In genomic region chr4:149061432-149061718, GRCm38 (mm10) we compare ENCODE assay signal across 14 mouse cellular contexts.
"Had no signal": no experiment of that assay in that cellular context is flagged by ENCODE, and none has a peak within 500 bp of the region (broad histone marks: within the 10 kb centered on the region; RNA-seq: fewer than 3 reads in every experiment).

No protein-coding gene starts in this region.

- ATAC-seq: liver, postnatal 0 days had no signal

- H3K36me3 ChIP-seq: lung, embryonic 15.5 days; neural tube, embryonic 12.5 days had no signal

- DNase-seq: kidney, postnatal 4 days; liver; liver, embryonic 13.5 days; liver, postnatal 0 days; lung, postnatal 14 days; right cerebral cortex, adult 18-20 months; right cerebral cortex, postnatal 25 days; thymus, postnatal 36 days had no signal

- H3K27ac ChIP-seq: kidney, postnatal 0 days; layer of hippocampus, adult 2 months; limb, embryonic 12.5 days; liver, embryonic 13.5 days; lung, embryonic 15.5 days; neural tube, embryonic 12.5 days had no signal

- H3K27me3 ChIP-seq: liver, embryonic 13.5 days; lung, embryonic 15.5 days; neural tube, embryonic 12.5 days had no signal

- H3K9me3 ChIP-seq: limb, embryonic 12.5 days; liver, embryonic 13.5 days; lung, embryonic 15.5 days; neural tube, embryonic 12.5 days had no signal

- H3K4me3 ChIP-seq: layer of hippocampus, adult 2 months; limb, embryonic 12.5 days; liver, embryonic 13.5 days; lung, embryonic 15.5 days; myocyte; neural tube, embryonic 12.5 days had no signal

- H3K4me2 ChIP-seq: limb, embryonic 12.5 days; liver, embryonic 13.5 days; lung, embryonic 15.5 days; neural tube, embryonic 12.5 days had no signal

- H3K9ac ChIP-seq: limb, embryonic 12.5 days; liver, embryonic 13.5 days; liver, postnatal 0 days; lung, embryonic 15.5 days; neural tube, embryonic 12.5 days had no signal
